Mouse (Mus musculus) cerebellum, adult 11 months (tissue): Measurements from ENCODE around the gene Adgrl3.

ENCODE experiments used
- DNase-seq: peaks from one replicate; pipeline ENCODE4 v3.0.0; 2022

Gene Adgrl3

GRCm38 (mm10) chr5:81584945-81585344 is 565.0 kb downstream of the Adgrl3 start:
- DNase-seq = no peak

GRCm38 (mm10) chr5:81590005-81590694 is 570.2 kb downstream of the Adgrl3 start:
- DNase-seq = no peak

- no peak for DNase-seq
These were observed 571.5 kb downstream of the Adgrl3 start for GRCm38 (mm10) chr5:81591481-81591880.

- no peak for DNase-seq
These were observed 573.6 kb downstream of the Adgrl3 start for GRCm38 (mm10) chr5:81593396-81593995.

GRCm38 (mm10) chr5:81598041-81598440 is 578.1 kb downstream of the Adgrl3 start:
- no peak for DNase-seq

GRCm38 (mm10) chr5:81602889-81603288 is 583.0 kb downstream of the Adgrl3 start:
- no peak for DNase-seq

GRCm38 (mm10) chr5:81605646-81606045 is 585.7 kb downstream of the Adgrl3 start:
- no peak for DNase-seq

- peak; percentile 6 for DNase-seq
These were observed 590.3 kb downstream of the Adgrl3 start for GRCm38 (mm10) chr5:81610223-81610622.

GRCm38 (mm10) chr5:81614674-81615073 is 594.7 kb downstream of the Adgrl3 start:
- DNase-seq = no peak

- no peak for DNase-seq
These were observed 601.2 kb downstream of the Adgrl3 start for GRCm38 (mm10) chr5:81621106-81621505.

- no peak for DNase-seq
These were observed 601.8 kb downstream of the Adgrl3 start for GRCm38 (mm10) chr5:81621715-81622114.

GRCm38 (mm10) chr5:81623846-81624245 is 603.9 kb downstream of the Adgrl3 start:
- DNase-seq = no peak

GRCm38 (mm10) chr5:81636169-81636568 is 616.2 kb downstream of the Adgrl3 start:
- no peak for DNase-seq

GRCm38 (mm10) chr5:81638422-81638821 is 618.5 kb downstream of the Adgrl3 start:
- DNase-seq = no peak

- DNase-seq = no peak
These were observed 620.2 kb downstream of the Adgrl3 start for GRCm38 (mm10) chr5:81640118-81640517.

GRCm38 (mm10) chr5:81645557-81645956 is 625.6 kb downstream of the Adgrl3 start:
- DNase-seq = no peak

GRCm38 (mm10) chr5:81653941-81654340 is 634.0 kb downstream of the Adgrl3 start:
- DNase-seq = no peak

GRCm38 (mm10) chr5:81661611-81662390 is 641.9 kb downstream of the Adgrl3 start:
- no peak for DNase-seq

GRCm38 (mm10) chr5:81671025-81671424 is 651.1 kb downstream of the Adgrl3 start:
- no peak for DNase-seq

- no peak for DNase-seq
These were observed 654.5 kb downstream of the Adgrl3 start for GRCm38 (mm10) chr5:81674275-81674974.

GRCm38 (mm10) chr5:81674975-81675371 is 655.0 kb downstream of the Adgrl3 start:
- no peak for DNase-seq

GRCm38 (mm10) chr5:81676896-81677295 is 657.0 kb downstream of the Adgrl3 start:
- DNase-seq = no peak

GRCm38 (mm10) chr5:81686206-81686605 is 666.3 kb downstream of the Adgrl3 start:
- DNase-seq = no peak
